8 mouse cellular contexts compared by ENCODE assay signal in genomic region chr4:140701716-140702561, GRCm38 (mm10). TPM values are rescaled to one million over a fixed set of nuclear protein-coding genes. Genes with fewer than 3 reads are reported as not detected.
A peak's percentile ranks its signal among the peaks of the same experiment; 100 is the strongest.
DNase-seq lines count a peak whose midpoint lies in the region; ATAC-seq and TF ChIP-seq lines count a peak whose summit lies in the region.

No protein-coding gene starts in this region.

- peaks cover 22% of the 10 kb centered on the region for H3K27me3 ChIP-seq in hindbrain, embryonic 11.5 days (ENCODE audit: control insufficient read depth, insufficient read depth, low read length)
- H3K27me3 ChIP-seq in liver, embryonic 14.5 days (ENCODE audit: control insufficient read depth, insufficient read depth, low read length): no peaks in the 10 kb centered on the region
- H3K27me3 ChIP-seq in neural tube, embryonic 14.5 days (ENCODE audit: control insufficient read depth, insufficient read depth, low read length): no peaks in the 10 kb centered on the region

- no peak for ATAC-seq in hindbrain, embryonic 11.5 days (ENCODE audit: low FRiP score)
- peak; percentile 38 for ATAC-seq in liver, embryonic 14.5 days (ENCODE audit: insufficient read depth)
- 0 out of 2 replicates have a peak, but pooled peaks have one; percentile 8 for ATAC-seq in neural tube, embryonic 14.5 days (ENCODE audit: low read depth)

- H3K36me3 ChIP-seq in hindbrain, embryonic 11.5 days (ENCODE audit: control insufficient read depth, insufficient read depth, low read length): no peaks in the 10 kb centered on the region
- H3K36me3 ChIP-seq in liver, embryonic 14.5 days (replicated peaks; ENCODE audit: control insufficient read depth, insufficient read depth, low read depth): peaks cover 15% of the 10 kb centered on the region
- H3K36me3 ChIP-seq in neural tube, embryonic 14.5 days (ENCODE audit: control insufficient read depth, insufficient read depth, low read length): no peaks in the 10 kb centered on the region; the same call in 1 of the 2 replicates

- peaks cover 9% of the 10 kb centered on the region for H3K4me1 ChIP-seq in hindbrain, embryonic 11.5 days (replicated peaks; ENCODE audit: control insufficient read depth, insufficient read depth, low read length)
- H3K4me1 ChIP-seq in liver, embryonic 14.5 days (replicated peaks; ENCODE audit: control insufficient read depth in 2 of 2, insufficient read depth in 2 of 2, low read length in 1 of 2): peaks cover 34 to 35% of the 10 kb centered on the region in 2 experiments
- peaks cover 19% of the 10 kb centered on the region for H3K4me1 ChIP-seq in neural tube, embryonic 14.5 days (ENCODE audit: control insufficient read depth, insufficient read depth, low read length)

- H3K4me3 ChIP-seq in hindbrain, embryonic 11.5 days (ENCODE audit: low read depth, low read length): peak overlapping the region; percentile 97
- H3K4me3 ChIP-seq in liver, embryonic 14.5 days (ENCODE audit: insufficient read depth in 1 of 2, low read depth in 2 of 2, low read length in 2 of 2): peak overlapping the region; percentile 75 to 83
- H3K4me3 ChIP-seq in neural tube, embryonic 14.5 days (ENCODE audit: low read depth, low read length): peak overlapping the region; percentile 89

- 0% methylated on average over 12 of the region's 107 CpGs for WGBS in hindbrain, embryonic 11.5 days
- under 1% methylated on average over 68 of the region's 107 CpGs for WGBS in liver, embryonic 14.5 days (ENCODE audit: insufficient replicate concordance)
- WGBS in neural tube, embryonic 14.5 days: 0% methylated on average over 39 of the region's 107 CpGs

- H3K9me3 ChIP-seq in hindbrain, embryonic 11.5 days (ENCODE audit: control insufficient read depth, low read length): no peaks in the 10 kb centered on the region
- no peaks in the 10 kb centered on the region for H3K9me3 ChIP-seq in liver, embryonic 14.5 days (ENCODE audit: control insufficient read depth, low read length)
- no peaks in the 10 kb centered on the region for H3K9me3 ChIP-seq in neural tube, embryonic 14.5 days (ENCODE audit: control insufficient read depth, low read length)

- peak overlapping the region; percentile 95 for H3K9ac ChIP-seq in hindbrain, embryonic 11.5 days (ENCODE audit: low read depth, low read length)
- peak overlapping the region; percentile 94 for H3K9ac ChIP-seq in liver, embryonic 14.5 days (replicated peaks)
- peak overlapping the region; percentile 95 for H3K9ac ChIP-seq in neural tube, embryonic 14.5 days (replicated peaks; ENCODE audit: low read depth, low read length)

- no peak for TF ChIP-seq EP300 in liver, embryonic 14.5 days (IDR thresholded peaks at IDR 0.05; ENCODE audit: low read depth)

- peak; percentile 70 for DNase-seq in 3T3-L1 (ENCODE audit: low read depth, low spot score)
- peak; percentile 85 for DNase-seq in CD4-positive helper T cell, adult 2 months (ENCODE audit: low read depth, low spot score)
- DNase-seq in embryo, embryonic 9.5 days (ENCODE audit: extremely low spot score): peak; percentile 50
- peak; percentile 63 for DNase-seq in hindbrain, embryonic 11.5 days (ENCODE audit: low spot score)
- DNase-seq in liver, embryonic 14.5 days (ENCODE audit: low read depth in 3 of 3, low spot score in 3 of 3): no peak
- DNase-seq in frontal cortex, postnatal 10 days (ENCODE audit: low spot score in 2 of 2): no peak
- no peak for DNase-seq in layer of hippocampus, postnatal 14 days (ENCODE audit: low spot score in 2 of 2)

- TF ChIP-seq CTCF in liver, embryonic 14.5 days (IDR thresholded peaks at IDR 0.05; ENCODE audit: low read depth): no peak

- H3K27ac ChIP-seq in hindbrain, embryonic 11.5 days (ENCODE audit: low read depth, low read length): peak overlapping the region; percentile 99
- H3K27ac ChIP-seq in liver, embryonic 14.5 days: peak overlapping the region; percentile 84
- peak overlapping the region; percentile 95 for H3K27ac ChIP-seq in neural tube, embryonic 14.5 days (ENCODE audit: low read depth, low read length)

- peak overlapping the region; percentile 84 for H3K4me2 ChIP-seq in hindbrain, embryonic 11.5 days (replicated peaks; ENCODE audit: low read depth, low read length)
- peak overlapping the region; percentile 97 for H3K4me2 ChIP-seq in liver, embryonic 14.5 days (ENCODE audit: low read depth)
- peak overlapping the region; percentile 66 for H3K4me2 ChIP-seq in neural tube, embryonic 14.5 days (ENCODE audit: low read depth, low read length)

RNA-seq across cellular contexts. Expression of gene Rcc2, which starts 1.6 kb away (rescaled TPM):
- polyA plus RNA-seq in hindbrain, embryonic 11.5 days (2014; fragmentation: Nextera tagmentation; extraction: Ambion mirVana): 44.3 and 59.6 TPM in 2 replicates
- polyA plus RNA-seq in liver, embryonic 14.5 days (2012; rRNA removed): 44.0 and 50.3 TPM in 2 replicates
- 16.5 and 27.6 TPM in 2 replicates for polyA plus RNA-seq in liver, embryonic 14.5 days (2014; fragmentation: Nextera tagmentation; extraction: Ambion mirVana)
- 9.2 and 11.8 TPM in 2 replicates for polyA plus RNA-seq in neural tube, embryonic 14.5 days (2014; fragmentation: Nextera tagmentation; extraction: Ambion mirVana)
- 10 to 100 TPM; 74.9 to 75.4 TPM for total RNA-seq in layer of hippocampus, postnatal 14 days (2021)

RNA-seq across cellular contexts. Expression of gene Arhgef10l, which starts 36.1 kb away (rescaled TPM):
- 13.8 and 14.5 TPM in 2 replicates for polyA plus RNA-seq in hindbrain, embryonic 11.5 days (2014; fragmentation: Nextera tagmentation; extraction: Ambion mirVana)
- 2.4 and 2.8 TPM in 2 replicates for polyA plus RNA-seq in liver, embryonic 14.5 days (2012; rRNA removed)
- 2.1 and 2.5 TPM in 2 replicates for polyA plus RNA-seq in liver, embryonic 14.5 days (2014; fragmentation: Nextera tagmentation; extraction: Ambion mirVana)
- 18.8 and 24.4 TPM in 2 replicates for polyA plus RNA-seq in neural tube, embryonic 14.5 days (2014; fragmentation: Nextera tagmentation; extraction: Ambion mirVana)
- total RNA-seq in layer of hippocampus, postnatal 14 days (2021): 10 to 100 TPM; 48.8 to 50.8 TPM

RNA-seq across cellular contexts. Expression of gene Padi6, which starts 40.5 kb away (rescaled TPM):
- 0.13 TPM in 1 of 2 replicates, not detected in the other for polyA plus RNA-seq in hindbrain, embryonic 11.5 days (2014; fragmentation: Nextera tagmentation; extraction: Ambion mirVana)
- polyA plus RNA-seq in liver, embryonic 14.5 days (2012; rRNA removed): not detected in 2 replicates
- not detected in 2 replicates for polyA plus RNA-seq in liver, embryonic 14.5 days (2014; fragmentation: Nextera tagmentation; extraction: Ambion mirVana)
- 0.08 TPM in 1 of 2 replicates, not detected in the other for polyA plus RNA-seq in neural tube, embryonic 14.5 days (2014; fragmentation: Nextera tagmentation; extraction: Ambion mirVana)
- total RNA-seq in layer of hippocampus, postnatal 14 days (2021): under 1 TPM in 1 of 2 experiments, not detected in 1; 0.17 TPM

Comparison
In these comparisons a context has a peak if more than half of its experiments do, and no peak if none do; other contexts are left out.
1. DNase-seq: peak in 3T3-L1 (single experiment), CD4-positive helper T cell, adult 2 months (single experiment), embryo, embryonic 9.5 days (single experiment) and hindbrain, embryonic 11.5 days (single experiment); none in liver, embryonic 14.5 days (0 of 3), frontal cortex, postnatal 10 days (0 of 2) and layer of hippocampus, postnatal 14 days (0 of 2).
2. Peak in every context shown above with its lines, with median percentiles within 50 percentile points of each other: H3K27ac ChIP-seq, H3K4me2 ChIP-seq, H3K4me3 ChIP-seq and H3K9ac ChIP-seq.